Mouse (Mus musculus) thymus, adult 2 months (tissue): Measurements from ENCODE around the gene Chst7.

Source experiments
- CTCF ChIP-seq: fragments of 200-500 bp; IDR thresholded peaks from 2 replicates; pipeline ENCODE4 v1.5.1; 2012; ENCODE audit warnings: mild to moderate bottlenecking, control low read depth, low read length, moderate library complexity, borderline replicate concordance; ENCODE audit not compliant: control insufficient read depth, poor library complexity, insufficient read depth; ENCODE audit errors: extremely low read depth
- POLR2A ChIP-seq: fragments of 200-500 bp; IDR thresholded peaks from 2 replicates; pipeline ENCODE4 v1.6.1; 2012; ENCODE audit warnings: mild to moderate bottlenecking, low read length, control low read depth, moderate library complexity; ENCODE audit not compliant: control insufficient read depth, poor library complexity, insufficient read depth; ENCODE audit errors: extremely low read depth

- no peak for TF ChIP-seq CTCF
- no peak for TF ChIP-seq POLR2A
Measured at GRCm38 (mm10) chrX:20059381-20059971, at the start of gene Chst7.
